Mouse (Mus musculus) CH12.LX (cell line): ENCODE data around the gene Cnep1r1.

Experiments used
- CTCF ChIP-seq, 2 experiments: IDR thresholded peaks in 1 of 2; conservative IDR thresholded peaks in 1 of 2; 2 replicates each; pipeline ENCODE4 v1.5.1; 2011 to 2012; ENCODE audit warnings: low read depth in 2 of 2, low read length in 2 of 2, improper control_type of control experiment in 1 of 2, inconsistent platforms in 1 of 2, mild to moderate bottlenecking in 1 of 2, moderate library complexity in 1 of 2
- ELF1 ChIP-seq: IDR thresholded peaks from 2 replicates; pipeline ENCODE4 v1.6.1; 2014; ENCODE audit warnings: low read depth, mild to moderate bottlenecking, inconsistent platforms, low read length, improper control_type of control experiment
- MAFK ChIP-seq: IDR thresholded peaks from 2 replicates; pipeline ENCODE4 v1.6.1; 2011; ENCODE audit warnings: low read length, improper control_type of control experiment; ENCODE audit not compliant: insufficient replicate concordance
- MAX ChIP-seq: IDR thresholded peaks from 2 replicates; pipeline ENCODE4 v1.6.1; 2011; ENCODE audit warnings: low read length, improper control_type of control experiment
- POLR2A ChIP-seq: IDR thresholded peaks from 2 replicates; pipeline ENCODE4 v1.6.1; 2011; ENCODE audit warnings: low read depth, mild to moderate bottlenecking, improper control_type of control experiment, low read length
- RCOR1 ChIP-seq: conservative IDR thresholded peaks from 2 replicates; pipeline ENCODE4 v1.6.1; 2012; ENCODE audit warnings: low read depth, mild to moderate bottlenecking, inconsistent platforms, low read length, improper control_type of control experiment
- SIN3A ChIP-seq: IDR thresholded peaks from 2 replicates; pipeline ENCODE4 v1.6.1; 2012; ENCODE audit warnings: low read length, improper control_type of control experiment, inconsistent platforms
- SMC3 ChIP-seq: IDR thresholded peaks from 2 replicates; pipeline ENCODE4 v1.6.1; 2011; ENCODE audit warnings: low read depth, low read length, improper control_type of control experiment
- UBTF ChIP-seq: IDR thresholded peaks from 2 replicates; pipeline ENCODE4 v1.6.1; 2012; ENCODE audit warnings: low read depth, mild to moderate bottlenecking, inconsistent platforms, low read length, improper control_type of control experiment, moderate library complexity
- USF1 ChIP-seq: IDR thresholded peaks from 2 replicates; pipeline ENCODE4 v1.6.1; 2014; ENCODE audit warnings: low read depth, mild to moderate bottlenecking, inconsistent platforms, low read length, improper control_type of control experiment
- USF2 ChIP-seq: conservative IDR thresholded peaks from 2 replicates; pipeline ENCODE4 v1.6.1; 2011; ENCODE audit warnings: low read depth, low read length, improper control_type of control experiment
- ZKSCAN1 ChIP-seq: IDR thresholded peaks from 2 replicates; pipeline ENCODE4 v1.6.1; 2012; ENCODE audit warnings: low read depth, inconsistent platforms, low read length, improper control_type of control experiment, borderline replicate concordance
- ZNF384 ChIP-seq: IDR thresholded peaks from 2 replicates; pipeline ENCODE4 v1.6.1; 2012; ENCODE audit warnings: low read depth, low read length, improper control_type of control experiment, inconsistent platforms

DNA sequence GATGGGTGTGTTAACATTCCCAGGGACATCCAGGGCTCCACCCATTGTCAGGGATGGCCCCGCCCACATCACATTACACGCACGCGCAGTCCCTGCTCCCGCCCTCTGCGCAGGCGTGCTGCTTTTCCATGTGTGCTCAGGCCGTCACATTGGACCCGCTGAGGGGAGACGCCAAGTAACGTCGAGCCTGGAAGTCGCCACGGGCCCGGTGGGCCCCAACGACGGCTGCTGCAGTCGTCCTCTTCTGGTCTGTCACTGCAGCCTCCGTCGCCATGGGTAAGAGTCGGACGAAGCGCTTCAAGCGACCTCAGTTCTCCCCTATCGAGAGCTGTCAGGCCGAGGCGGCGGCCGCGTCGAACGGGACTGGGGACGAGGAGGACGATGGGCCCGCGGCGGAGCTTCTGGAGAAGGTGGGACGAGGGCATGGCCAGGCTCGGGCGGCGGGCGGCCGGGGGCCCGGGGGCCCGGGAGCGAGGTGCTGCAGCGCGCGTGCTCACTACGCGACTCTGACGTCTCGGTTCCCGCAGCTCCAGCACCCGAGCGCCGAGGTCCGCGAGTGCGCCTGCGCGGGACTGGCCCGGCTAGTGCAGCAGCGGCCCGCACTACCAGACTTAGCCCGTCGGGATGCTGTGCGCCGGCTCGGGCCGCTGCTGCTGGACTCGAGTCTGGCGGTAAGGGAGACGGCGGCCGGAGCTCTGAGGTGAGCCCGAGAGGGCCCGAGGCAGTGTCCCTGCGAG lies 19.3 kb downstream of the Cnep1r1 start, which contains the start of gene Heatr3:
- no peak for TF ChIP-seq SMC3
- peak; percentile 95 for TF ChIP-seq POLR2A
- TF ChIP-seq CTCF (conservative IDR thresholded peaks at IDR 0.05 in 1 of 2, IDR thresholded peaks at IDR 0.05 in 1 of 2; ENCODE audit: low read depth in 2 of 2, low read length in 2 of 2), result no peak
- no peak for TF ChIP-seq ZNF384
- peak; percentile 91 for TF ChIP-seq SIN3A
- peak; percentile 91 for TF ChIP-seq MAX
- no peak for TF ChIP-seq MAFK
- 0 out of 2 replicates have a peak, but pooled peaks have one; percentile 19 for TF ChIP-seq RCOR1
- 0 out of 2 replicates have a peak, but pooled peaks have one; percentile 80 for TF ChIP-seq UBTF
- TF ChIP-seq ELF1, result peak; percentile 39
- no peak for TF ChIP-seq USF1
- TF ChIP-seq USF2, result no peak
- no peak for TF ChIP-seq ZKSCAN1
